In the genomic region with DNA sequence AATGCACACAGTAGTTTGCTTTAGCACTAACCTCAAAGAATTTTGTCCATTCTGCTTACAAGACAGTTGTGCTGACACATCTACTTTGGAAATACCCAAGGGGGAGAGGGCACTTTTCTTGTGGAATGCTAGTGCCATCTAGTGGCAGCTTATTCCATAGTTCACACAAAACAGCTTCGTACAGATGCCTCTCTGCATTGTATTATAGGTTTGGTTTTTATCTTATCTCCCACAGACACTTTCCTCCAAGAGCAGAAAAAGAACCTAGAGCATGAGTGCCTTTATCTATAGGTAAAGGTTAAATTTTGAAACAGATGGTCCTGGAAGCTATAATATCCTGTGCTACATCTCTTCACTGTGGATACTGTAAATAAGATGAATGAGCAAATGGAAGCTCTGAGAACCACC, we compare ENCODE assay signal across 8 mouse cellular contexts. TPM values are rescaled to one million over a fixed set of nuclear protein-coding genes. Genes with fewer than 3 reads are reported as not detected.
A peak's percentile ranks its signal among the peaks of the same experiment; 100 is the strongest.
DNase-seq lines count a peak whose midpoint lies in the region; ATAC-seq lines count a peak whose summit lies in the region.

No protein-coding gene starts in this region.

- H3K4me2 ChIP-seq in heart, embryonic 11.5 days: no peak overlapping the region
- no peak overlapping the region for H3K4me2 ChIP-seq in lung, embryonic 15.5 days

- H3K27me3 ChIP-seq in heart, embryonic 11.5 days (ENCODE audit: control insufficient read depth, insufficient read depth, low read length): no peaks in the 10 kb centered on the region
- H3K27me3 ChIP-seq in lung, embryonic 15.5 days: no peaks in the 10 kb centered on the region

- ATAC-seq in cerebellum, adult (ENCODE audit: insufficient number of reproducible peaks, low FRiP score, low TSS enrichment): no peak
- ATAC-seq in heart, embryonic 11.5 days (replicated peaks; ENCODE audit: insufficient number of reproducible peaks, low FRiP score, low TSS enrichment): peak; percentile 35; the same call in 1 of the 2 replicates
- ATAC-seq in lung, embryonic 15.5 days (ENCODE audit: borderline replicate concordance, extremely low read depth, low FRiP score, low TSS enrichment): 0 out of 2 replicates have a peak, but pooled peaks have one; percentile 39

- H3K9me3 ChIP-seq in heart, embryonic 11.5 days (replicated peaks; ENCODE audit: control insufficient read depth, low read length): no peaks in the 10 kb centered on the region
- no peaks in the 10 kb centered on the region for H3K9me3 ChIP-seq in lung, embryonic 15.5 days

- H3K9ac ChIP-seq in heart, embryonic 11.5 days (ENCODE audit: low read depth, low read length): no peak overlapping the region
- H3K9ac ChIP-seq in lung, embryonic 15.5 days: no peak overlapping the region

- 6% methylated on average over 1 of the region's 1 CpGs for WGBS in heart, embryonic 11.5 days (ENCODE audit: insufficient replicate concordance)
- WGBS in lung, embryonic 15.5 days: 6% methylated on average over 1 of the region's 1 CpGs

- H3K27ac ChIP-seq in heart, embryonic 11.5 days (ENCODE audit: low read depth, low read length): no peak overlapping the region
- no peak overlapping the region for H3K27ac ChIP-seq in lung, embryonic 15.5 days

- peaks cover 16% of the 10 kb centered on the region for H3K36me3 ChIP-seq in heart, embryonic 11.5 days (ENCODE audit: control insufficient read depth, insufficient read depth, low read length)
- H3K36me3 ChIP-seq in lung, embryonic 15.5 days: peaks cover 46% of the 10 kb centered on the region

- no peak overlapping the region for H3K4me3 ChIP-seq in heart, embryonic 11.5 days (ENCODE audit: low read depth, low read length)
- H3K4me3 ChIP-seq in lung, embryonic 15.5 days: no peak overlapping the region

- peak; percentile 27 for DNase-seq in cerebellum, adult 11 months
- DNase-seq in adipocyte (ENCODE audit: low spot score): peak; percentile 92
- DNase-seq in embryo, embryonic 9.5 days (ENCODE audit: extremely low spot score): peak; percentile 63
- peak; percentile 61 to 90 for DNase-seq in layer of hippocampus, adult 18-20 months (ENCODE audit: low spot score in 2 of 2)
- DNase-seq in retina, postnatal 7 days (ENCODE audit: low read depth, low spot score): peak; percentile 65

- peaks cover 8% of the 10 kb centered on the region for H3K4me1 ChIP-seq in heart, embryonic 11.5 days (ENCODE audit: control insufficient read depth, insufficient read depth, low read length)
- H3K4me1 ChIP-seq in lung, embryonic 15.5 days: no peaks in the 10 kb centered on the region

RNA-seq across cellular contexts. Expression of a gene that starts 46.2 kb away (rescaled TPM):
- 22.8 and 35.2 TPM in 2 replicates for polyA plus RNA-seq in heart, embryonic 11.5 days (2014; fragmentation: Nextera tagmentation; extraction: Ambion mirVana)
- 10 to 100 TPM; 48.2 to 49.3 TPM for total RNA-seq in layer of hippocampus, adult 18-20 months (2021)
- polyA plus RNA-seq in lung, embryonic 15.5 days (2015; fragmentation: Nextera tagmentation; extraction: Ambion mirVana): 33.5 and 37.6 TPM in 2 replicates

Comparison
In these comparisons a context has a peak if more than half of its experiments do, and no peak if none do; other contexts are left out.
1. DNase-seq: peak in every context shown above with its lines; median percentile 92 in adipocyte; 76 in layer of hippocampus, adult 18-20 months; 65 in retina, postnatal 7 days; 63 in embryo, embryonic 9.5 days; 27 in cerebellum, adult 11 months.